24 mouse cellular contexts compared by ENCODE assay signal in genomic region chr6:7962749-7963148, GRCm38 (mm10).
"Had no signal": no experiment of that assay in that cellular context is flagged by ENCODE, and none has a peak within 500 bp of the region (broad histone marks: within the 10 kb centered on the region; RNA-seq: fewer than 3 reads in every experiment).

No protein-coding gene starts in this region.

- H3K36me3 ChIP-seq: heart, embryonic 10.5 days; heart, embryonic 12.5 days; hindbrain, embryonic 12.5 days; intestine, embryonic 15.5 days; limb, embryonic 10.5 days; limb, embryonic 12.5 days; liver, embryonic 13.5 days; liver, embryonic 15.5 days had no signal

- ATAC-seq: hindbrain, embryonic 16.5 days; inflammation-experienced regulatory T-cells, adult 6 months; intestine, embryonic 15.5 days; intestine, postnatal 0 days had no signal

- H3K4me3 ChIP-seq: heart, embryonic 10.5 days; heart, embryonic 12.5 days; hindbrain, embryonic 12.5 days; intestine, embryonic 15.5 days; layer of hippocampus, adult 2 months; limb, embryonic 10.5 days; limb, embryonic 12.5 days; liver, embryonic 13.5 days; liver, embryonic 15.5 days had no signal

- H3K4me1 ChIP-seq: heart, embryonic 10.5 days; intestine, embryonic 15.5 days; liver, embryonic 13.5 days; liver, embryonic 15.5 days had no signal

- H3K9me3 ChIP-seq: heart, embryonic 10.5 days; heart, embryonic 12.5 days; hindbrain, embryonic 12.5 days; intestine, embryonic 15.5 days; limb, embryonic 10.5 days; limb, embryonic 12.5 days; liver, embryonic 13.5 days; liver, embryonic 15.5 days had no signal

- DNase-seq: gastrocnemius, postnatal 14 days; gastrocnemius, postnatal 36 days; heart, adult 18-20 months; heart, postnatal 10 days; heart, postnatal 4 days; kidney, adult 18-20 months; kidney, adult 8-10 months; kidney, postnatal 10 days; kidney, postnatal 25 days; kidney, postnatal 4 days; liver; liver, embryonic 13.5 days had no signal

- H3K27ac ChIP-seq: heart, embryonic 10.5 days; hindbrain, embryonic 12.5 days; hindbrain, embryonic 14.5 days; intestine, embryonic 15.5 days; layer of hippocampus, adult 2 months; limb, embryonic 10.5 days; limb, embryonic 12.5 days; liver, embryonic 13.5 days; liver, embryonic 15.5 days had no signal

- H3K27me3 ChIP-seq: heart, embryonic 12.5 days; hindbrain, embryonic 12.5 days; intestine, embryonic 15.5 days; limb, embryonic 12.5 days; liver, embryonic 13.5 days; liver, embryonic 15.5 days had no signal
